Mouse (Mus musculus) myocyte (in vitro differentiated cells): ENCODE measurements around the gene Ccr1. TPM values are rescaled to one million over a fixed set of nuclear protein-coding genes. Genes with fewer than 3 reads are reported as not detected.

Experiments used
- H3K27me3 ChIP-seq: one replicate; pipeline ENCODE4 v1.6.1; 2011; ENCODE audit not compliant: control insufficient read depth, insufficient read depth, insufficient read length
- H3K36me3 ChIP-seq: one replicate; pipeline ENCODE4 v1.6.1; 2011; ENCODE audit not compliant: control insufficient read depth, insufficient read depth
- H3K4me2 ChIP-seq: one replicate; pipeline ENCODE4 v1.6.1; 2011; ENCODE audit warnings: low read depth, control low read depth
- H3K4me3 ChIP-seq: one replicate; pipeline ENCODE4 v1.5.1; 2011; ENCODE audit warnings: mild to moderate bottlenecking, control low read depth, moderate library complexity
- H3K79me2 ChIP-seq: one replicate; pipeline ENCODE4 v1.6.1; 2011; ENCODE audit not compliant: control insufficient read depth, insufficient read depth
- H3ac ChIP-seq: one replicate; pipeline ENCODE4 v1.6.1; 2011; ENCODE audit not compliant: control insufficient read depth, insufficient read length
- CEBPB ChIP-seq: IDR thresholded peaks from 2 replicates; pipeline ENCODE4 v1.6.1; 2011; ENCODE audit warnings: mild to moderate bottlenecking, moderate library complexity; ENCODE audit not compliant: poor library complexity, insufficient read depth, severe bottlenecking
- E2F4 ChIP-seq: IDR thresholded peaks from one replicate; pipeline ENCODE4 v1.6.1; 2011; ENCODE audit warnings: mild to moderate bottlenecking, control low read depth, moderate library complexity; ENCODE audit not compliant: insufficient read depth
- MAX ChIP-seq: IDR thresholded peaks from one replicate; pipeline ENCODE4 v1.6.1; 2011; ENCODE audit warnings: low read depth, mild to moderate bottlenecking, control low read depth
- MYOD1 ChIP-seq, 3 experiments: IDR thresholded peaks; one replicate each; pipeline ENCODE4 v1.6.1; 2011; ENCODE audit warnings: control low read depth in 2 of 3, low read depth in 2 of 3, mild to moderate bottlenecking in 2 of 3, moderate library complexity in 1 of 3; ENCODE audit not compliant: insufficient read length in 2 of 3, control insufficient read depth in 1 of 3
- MYOG ChIP-seq, 3 experiments: IDR thresholded peaks; one replicate each; pipeline ENCODE4 v1.6.1; 2011; ENCODE audit warnings: control low read depth in 2 of 3, low read depth in 2 of 3, mild to moderate bottlenecking in 2 of 3; ENCODE audit not compliant: insufficient read length in 2 of 3, control insufficient read depth in 1 of 3, insufficient read depth in 1 of 3
- POLR2A ChIP-seq: IDR thresholded peaks from one replicate; pipeline ENCODE4 v1.6.1; 2011; ENCODE audit warnings: low read depth, mild to moderate bottlenecking, control low read depth, moderate library complexity; ENCODE audit not compliant: insufficient read length
- POLR2AphosphoS2 ChIP-seq: IDR thresholded peaks from one replicate; pipeline ENCODE4 v1.6.1; 2011; ENCODE audit warnings: low read depth, control low read depth; ENCODE audit not compliant: insufficient read length
- REST ChIP-seq: IDR thresholded peaks from one replicate; pipeline ENCODE4 v1.6.1; 2011; ENCODE audit warnings: mild to moderate bottlenecking, control low read depth, moderate library complexity; ENCODE audit not compliant: insufficient read depth, insufficient read length
- SRF ChIP-seq: IDR thresholded peaks from one replicate; pipeline ENCODE4 v1.6.1; 2011; ENCODE audit warnings: low read depth; ENCODE audit not compliant: control insufficient read depth, insufficient read length
- TCF12 ChIP-seq: IDR thresholded peaks from one replicate; pipeline ENCODE4 v1.6.1; 2011; ENCODE audit warnings: mild to moderate bottlenecking, control low read depth; ENCODE audit not compliant: poor library complexity, insufficient read depth, severe bottlenecking
- TCF3 ChIP-seq: IDR thresholded peaks from one replicate; pipeline ENCODE4 v1.6.1; 2011; ENCODE audit warnings: low read depth, control low read depth; ENCODE audit not compliant: insufficient read length
- USF1 ChIP-seq: IDR thresholded peaks from one replicate; pipeline ENCODE4 v1.6.1; 2011; ENCODE audit warnings: low read depth, mild to moderate bottlenecking, control low read depth, moderate library complexity
- polyA plus RNA-seq: library from polyadenylated mRNA; unstranded; fragments of >200 nt; fragmentation: generic; extraction: Trizol; gene quantifications from one replicate; pipeline ENCODE4 v1.2.1, GENCODE M21; 2012; ENCODE audit warnings: missing spikeins

Ccr1 gene
- polyA plus RNA-seq, 1 experiment = not detected

- H3ac ChIP-seq = no peak overlapping the region
- no peaks in the 10 kb centered on the region for H3K27me3 ChIP-seq
- H3K36me3 ChIP-seq = no peaks in the 10 kb centered on the region
- no peaks in the 10 kb centered on the region for H3K79me2 ChIP-seq
- H3K4me2 ChIP-seq = no peak overlapping the region
- TF ChIP-seq POLR2A (no peak), POLR2AphosphoS2 (no peak)
- no peak overlapping the region for H3K4me3 ChIP-seq
Observed at GRCm38 (mm10) chr9:123933716-123934445, 34.6 kb downstream of the Ccr1 start.

- Histone ChIP-seq H3K4me2 (no peak overlapping the region), H3ac (no peak overlapping the region), H3K36me3 (no peaks in the 10 kb centered on the region), H3K79me2 (no peaks in the 10 kb centered on the region), H3K27me3 (no peaks in the 10 kb centered on the region), H3K4me3 (no peak overlapping the region)
- TF ChIP-seq MYOG (IDR thresholded peaks at IDR 0.05; ENCODE audit: control insufficient read depth in 1 of 3, insufficient read depth in 1 of 3, insufficient read length in 2 of 3, low read depth in 2 of 3) (no peak), MYOD1 (IDR thresholded peaks at IDR 0.05; ENCODE audit: control insufficient read depth in 1 of 3, insufficient read length in 2 of 3, low read depth in 2 of 3) (no peak), TCF3 (no peak), POLR2AphosphoS2 (no peak), CEBPB (no peak), E2F4 (no peak), MAX (no peak), USF1 (no peak), SRF (no peak)
Observed at GRCm38 (mm10) chr9:123932911-123933675, 35.4 kb downstream of the Ccr1 start.

- Histone ChIP-seq H3K27me3 (no peaks in the 10 kb centered on the region), H3K4me3 (no peak overlapping the region), H3K36me3 (no peaks in the 10 kb centered on the region), H3ac (no peak overlapping the region), H3K4me2 (no peak overlapping the region), H3K79me2 (no peaks in the 10 kb centered on the region)
- TF ChIP-seq TCF12 (no peak), CEBPB (no peak), MAX (no peak), TCF3 (no peak), SRF (no peak), MYOG (IDR thresholded peaks at IDR 0.05; ENCODE audit: control insufficient read depth in 1 of 3, insufficient read depth in 1 of 3, insufficient read length in 2 of 3, low read depth in 2 of 3) (no peak), POLR2A (no peak), POLR2AphosphoS2 (no peak), USF1 (no peak), MYOD1 (IDR thresholded peaks at IDR 0.05; ENCODE audit: control insufficient read depth in 1 of 3, insufficient read length in 2 of 3, low read depth in 2 of 3) (no peak), E2F4 (no peak), REST (no peak)
Observed at GRCm38 (mm10) chr9:123931761-123932700, 36.5 kb downstream of the Ccr1 start.

GRCm38 (mm10) chr9:123930926-123931325, 37.6 kb downstream of the Ccr1 start:
- no peaks in the 10 kb centered on the region for H3K79me2 ChIP-seq
- TF ChIP-seq TCF3 (no peak), POLR2A (no peak), MYOD1 (IDR thresholded peaks at IDR 0.05; ENCODE audit: control insufficient read depth in 1 of 3, insufficient read length in 2 of 3, low read depth in 2 of 3) (no peak), CEBPB (no peak), REST (no peak), TCF12 (no peak), MYOG (IDR thresholded peaks at IDR 0.05; ENCODE audit: control insufficient read depth in 1 of 3, insufficient read depth in 1 of 3, insufficient read length in 2 of 3, low read depth in 2 of 3) (no peak), POLR2AphosphoS2 (no peak), USF1 (no peak), E2F4 (no peak), MAX (no peak), SRF (no peak)
- no peaks in the 10 kb centered on the region for H3K27me3 ChIP-seq
- H3K4me2 ChIP-seq = no peak overlapping the region
- no peak overlapping the region for H3ac ChIP-seq
- no peaks in the 10 kb centered on the region for H3K36me3 ChIP-seq
- H3K4me3 ChIP-seq = no peak overlapping the region
